Mouse (Mus musculus): Measurements from ENCODE around the gene Fyb.

The Fyb gene

DNA sequence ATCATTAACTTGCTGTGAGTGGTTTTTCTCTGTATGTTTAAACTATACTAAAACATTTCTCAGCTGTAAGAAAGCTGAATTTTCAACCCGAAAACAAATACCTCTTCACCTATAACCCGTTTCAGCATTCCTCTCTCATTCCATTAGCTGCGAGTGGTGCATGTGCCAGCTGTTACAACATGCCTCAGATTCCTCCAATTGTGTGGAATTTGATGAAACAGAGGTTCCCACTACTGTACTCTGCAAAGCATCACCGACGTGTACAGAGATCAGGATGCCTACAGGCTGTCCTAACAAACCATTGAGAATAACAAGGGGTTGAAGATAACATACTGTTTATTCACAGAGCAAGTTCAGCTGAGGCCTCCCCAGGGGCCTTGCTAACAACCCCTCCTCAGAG is 143.4 kb downstream of the Fyb start:
- no peak for DNase-seq

GRCm38 (mm10) chr15:6668793-6669437 is 146.3 kb downstream of the Fyb start:
- no peak for DNase-seq

- DNase-seq: no peak
Observed at GRCm38 (mm10) chr15:6678479-6678878, 155.8 kb downstream of the Fyb start.

DNA sequence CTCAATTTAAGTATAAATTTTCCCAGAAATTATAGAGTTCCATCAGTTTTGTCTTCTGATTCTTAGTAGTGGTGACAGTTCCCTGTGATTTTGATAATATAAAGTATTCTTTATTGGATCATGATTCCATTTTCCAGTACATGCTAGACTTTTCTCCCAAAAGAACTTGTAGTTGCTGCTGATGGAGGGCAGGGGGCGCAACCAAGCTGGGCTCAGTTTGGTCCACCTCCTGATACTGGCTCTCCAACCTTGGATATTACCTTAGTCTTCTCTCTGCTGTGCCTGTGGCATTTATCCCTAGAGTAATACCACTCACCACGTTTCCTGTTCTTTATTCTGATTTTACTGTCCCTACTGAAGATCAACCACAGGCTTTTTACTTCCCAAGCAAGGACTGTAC is 179.5 kb downstream of the Fyb start:
- peak in 1 of 2 experiments; percentile 24 for DNase-seq

GRCm38 (mm10) chr15:6705351-6705901 is 182.8 kb downstream of the Fyb start:
- no peak for DNase-seq

DNA sequence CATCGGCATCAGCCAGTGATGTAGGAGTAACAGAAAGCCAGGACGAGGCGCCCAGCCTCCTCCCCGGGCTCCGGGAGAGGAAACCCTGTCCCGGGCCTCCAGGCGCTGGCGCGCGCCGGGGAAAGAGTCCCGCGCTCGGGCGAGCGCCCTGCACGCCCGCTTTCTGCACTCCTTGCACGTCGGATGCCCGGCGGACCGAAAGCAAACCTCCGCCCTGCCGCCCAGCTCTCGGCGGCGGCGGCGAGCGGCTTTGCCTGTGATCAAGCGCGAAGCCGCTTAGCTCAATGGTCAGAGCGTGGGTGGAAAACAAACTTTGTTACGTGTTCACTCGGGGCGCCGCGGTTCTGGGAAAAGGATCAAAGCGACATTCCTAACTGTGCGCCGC is 184.9 kb downstream of the Fyb start:
- peak; percentile 60 to 68 for DNase-seq

- peak; percentile 90 to 91 for DNase-seq
Observed at GRCm38 (mm10) chr15:6707936-6708525, 185.4 kb downstream of the Fyb start, which contains the start of gene Rictor. Gene Rictor, plus strand, starts transcription at chr15:6708379.

DNA sequence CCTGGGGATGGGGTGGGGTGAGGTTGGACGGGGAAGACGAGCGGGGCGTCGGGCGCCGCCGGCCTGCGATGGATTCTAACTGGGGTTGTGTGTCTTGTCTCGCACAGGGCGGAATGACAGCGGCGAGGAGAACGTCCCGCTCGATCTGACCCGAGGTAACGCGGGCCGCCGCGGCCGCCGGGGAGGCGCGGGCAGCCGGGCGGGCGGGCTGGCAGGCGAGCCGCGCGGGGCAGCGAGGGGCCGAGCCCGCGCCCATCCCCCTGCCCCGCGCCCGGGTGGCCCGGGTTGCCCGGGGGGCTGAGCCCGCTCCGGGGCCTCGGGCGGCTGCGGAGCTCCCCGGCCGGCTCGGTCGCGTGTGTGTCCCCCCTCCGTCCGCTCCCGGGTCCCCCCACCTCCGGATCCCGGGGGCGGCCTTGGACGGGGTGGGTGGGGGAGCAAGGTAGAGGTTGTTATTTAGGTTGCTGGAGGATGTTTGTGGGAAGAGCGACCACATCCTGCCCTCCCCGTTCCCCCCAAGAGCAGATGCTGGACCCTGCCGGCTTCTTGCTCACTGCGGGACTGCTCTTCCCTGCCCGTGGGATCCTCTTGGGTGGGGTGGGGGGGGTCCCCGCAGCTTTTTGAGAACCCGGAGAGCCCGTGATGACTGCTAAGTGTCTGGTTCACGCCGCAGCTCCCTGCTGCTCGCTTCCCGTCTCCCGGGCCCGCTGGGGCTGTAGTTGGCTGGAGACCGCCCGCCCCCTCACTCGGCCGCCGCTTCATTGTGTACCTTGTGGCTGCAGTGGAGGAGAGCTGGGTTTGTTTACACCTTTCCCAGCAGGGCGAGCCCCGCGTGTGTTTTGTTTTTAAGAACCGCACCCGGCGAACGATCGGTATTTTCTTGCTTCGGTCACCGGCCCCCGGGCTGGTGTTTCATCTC is 186.1 kb downstream of the Fyb start:
- DNase-seq: peak; percentile 37 to 51

DNA sequence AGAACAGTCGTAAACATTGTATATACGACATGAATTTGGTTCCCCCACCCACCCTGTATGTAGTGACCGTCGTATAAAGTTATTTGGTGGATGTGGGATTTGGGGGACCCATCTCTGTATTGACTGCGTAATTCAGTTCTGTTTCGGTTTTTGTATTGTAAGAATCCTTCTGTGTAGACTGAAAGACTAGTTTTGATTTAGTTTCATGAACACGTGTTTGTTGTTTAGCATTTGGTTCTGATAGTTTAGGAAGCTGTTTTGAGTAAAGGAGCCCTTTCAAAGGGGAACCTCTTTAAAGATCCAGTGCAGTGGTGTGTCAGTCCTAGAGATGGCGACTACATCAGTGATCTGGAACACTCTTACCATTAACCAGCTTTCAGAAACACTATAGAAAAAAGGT is 187.0 kb downstream of the Fyb start:
- DNase-seq: no peak

DNA sequence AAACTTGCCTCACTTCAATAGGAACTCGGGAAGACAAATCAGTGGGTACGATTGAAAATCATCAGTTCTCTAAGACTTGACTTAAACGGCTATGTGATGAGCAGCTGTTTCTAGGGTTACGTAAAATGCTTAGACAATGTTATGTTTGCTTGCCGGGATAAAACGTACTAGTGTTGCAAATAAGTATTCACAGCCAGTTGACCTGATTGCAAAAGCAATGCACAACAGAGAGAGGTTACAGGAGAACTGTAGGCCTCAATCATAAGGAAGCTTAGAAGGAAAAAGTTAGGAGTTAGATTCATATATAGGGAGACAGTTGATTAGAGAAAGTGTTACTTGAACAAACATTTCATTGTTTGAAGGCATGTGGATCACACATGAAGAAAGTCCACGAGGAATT is 187.7 kb downstream of the Fyb start:
- no peak for DNase-seq

GRCm38 (mm10) chr15:6711226-6711625 is 188.6 kb downstream of the Fyb start:
- DNase-seq: no peak

All from cerebellum, postnatal 14 days (tissue).